Mouse (Mus musculus): ENCODE results near the gene Snrnp25. TPM values are rescaled to one million over a fixed set of nuclear protein-coding genes. Genes with fewer than 3 reads are reported as not detected.

Gene Snrnp25
- 69.7 and 84.1 TPM in 2 replicates for polyA plus RNA-seq (2016; fragmentation: Nextera tagmentation; extraction: Ambion mirVana)

- WGBS: under 1% methylated on average over 52 of the region's 52 CpGs
- no peaks in the 10 kb centered on the region for H3K27me3 ChIP-seq (ENCODE audit: insufficient read depth, poor library complexity, severe bottlenecking)
- peaks cover 33% of the 10 kb centered on the region for H3K36me3 ChIP-seq
- peak within 1 kb of the TSS; percentile 80 for H3K4me3 ChIP-seq
- no peaks in the 10 kb centered on the region for H3K9me3 ChIP-seq
- DNase-seq (ENCODE audit: low spot score): peak; percentile 99
- H3K27ac ChIP-seq: peak within 1 kb of the TSS; percentile 85
- H3K4me1 ChIP-seq: peaks cover 19% of the 10 kb centered on the region
Observed at GRCm38 (mm10) chr11:32205058-32205873, at the start of gene Snrnp25. Snrnp25 (plus strand) TSS chr11:32205415.

- DNase-seq (ENCODE audit: low spot score): no peak
- Histone ChIP-seq H3K36me3 (no peaks in the 10 kb centered on the region), H3K4me1 (peaks cover 8% of the 10 kb centered on the region), H3K27ac (no peak overlapping the region), H3K9me3 (no peaks in the 10 kb centered on the region), H3K27me3 (ENCODE audit: insufficient read depth, poor library complexity, severe bottlenecking) (peaks cover 37% of the 10 kb centered on the region), H3K4me3 (no peak overlapping the region)
- 80% methylated on average over 7 of the region's 7 CpGs for WGBS
Observed at GRCm38 (mm10) chr11:32156854-32157630, 48.2 kb upstream of the Snrnp25 start.

DNA sequence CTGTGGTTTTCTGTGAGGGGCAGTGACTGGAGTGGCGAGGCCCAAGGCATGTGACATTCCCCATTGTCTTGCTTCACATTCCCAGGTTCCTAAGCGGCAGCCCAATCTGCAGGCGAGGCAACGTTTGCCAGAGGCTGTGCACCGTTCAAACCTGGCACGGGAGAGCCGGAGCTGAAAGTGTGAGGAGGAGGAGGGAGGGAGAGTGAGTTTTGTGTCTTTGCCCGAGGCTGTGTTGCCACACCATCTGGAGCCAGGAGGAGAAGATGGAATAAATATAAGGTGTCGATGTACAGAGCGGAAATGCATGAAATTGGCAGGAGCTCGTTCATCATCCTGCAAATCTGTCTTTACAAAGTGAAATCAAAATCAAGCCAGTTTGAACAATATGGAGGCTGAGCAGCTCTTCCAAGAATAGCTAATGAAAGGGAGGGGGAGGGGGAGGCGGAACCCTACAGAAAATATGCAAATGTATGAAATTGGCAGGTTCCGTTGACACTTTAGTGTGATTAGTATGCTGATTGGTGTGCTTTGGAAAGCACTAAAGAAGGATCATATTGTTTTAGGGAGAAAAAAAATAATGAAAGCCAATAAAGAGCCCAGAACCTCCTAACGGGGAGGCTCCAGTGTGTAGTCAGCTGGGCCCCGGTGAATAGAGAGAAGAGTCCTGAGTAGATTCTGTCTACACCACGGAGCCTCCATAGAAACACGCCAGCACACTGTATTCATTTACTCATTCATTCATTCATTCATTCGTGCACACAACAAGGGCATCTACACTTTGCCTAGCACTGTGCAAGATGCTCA lies 47.2 kb upstream of the Snrnp25 start:
- Histone ChIP-seq H3K4me1 (peaks cover 10% of the 10 kb centered on the region), H3K27me3 (ENCODE audit: insufficient read depth, poor library complexity, severe bottlenecking) (peaks cover 39% of the 10 kb centered on the region), H3K4me3 (no peak overlapping the region), H3K9me3 (no peaks in the 10 kb centered on the region), H3K27ac (no peak overlapping the region), H3K36me3 (no peaks in the 10 kb centered on the region)
- WGBS: 68% methylated on average over 18 of the region's 18 CpGs
- peak; percentile 0 for DNase-seq (ENCODE audit: low spot score)

DNA sequence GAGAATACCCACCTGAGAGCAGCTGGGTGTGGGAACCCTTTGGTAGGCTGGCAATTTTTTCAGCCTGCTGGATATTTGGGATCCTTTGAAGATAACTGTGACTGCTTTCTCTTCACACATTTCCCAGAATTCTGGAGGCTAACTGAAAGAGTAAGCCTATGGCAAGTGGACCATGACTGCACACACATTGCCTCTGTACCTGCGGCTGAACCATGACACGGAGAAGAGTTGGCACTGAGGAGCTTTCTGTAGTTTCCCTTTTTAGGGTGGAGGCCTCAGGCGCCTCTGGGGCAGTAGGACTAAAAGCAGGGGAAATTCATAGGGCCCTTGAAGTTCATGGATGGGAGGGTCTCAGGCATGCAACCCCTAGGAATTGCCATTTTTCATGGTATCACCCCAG lies 46.0 kb upstream of the Snrnp25 start:
- Histone ChIP-seq H3K27ac (no peak overlapping the region), H3K4me3 (no peak overlapping the region), H3K9me3 (no peaks in the 10 kb centered on the region), H3K27me3 (ENCODE audit: insufficient read depth, poor library complexity, severe bottlenecking) (peaks cover 42% of the 10 kb centered on the region), H3K36me3 (no peaks in the 10 kb centered on the region), H3K4me1 (peaks cover 10% of the 10 kb centered on the region)
- DNase-seq (ENCODE audit: low spot score): no peak
- 86% methylated on average over 3 of the region's 3 CpGs for WGBS

DNA sequence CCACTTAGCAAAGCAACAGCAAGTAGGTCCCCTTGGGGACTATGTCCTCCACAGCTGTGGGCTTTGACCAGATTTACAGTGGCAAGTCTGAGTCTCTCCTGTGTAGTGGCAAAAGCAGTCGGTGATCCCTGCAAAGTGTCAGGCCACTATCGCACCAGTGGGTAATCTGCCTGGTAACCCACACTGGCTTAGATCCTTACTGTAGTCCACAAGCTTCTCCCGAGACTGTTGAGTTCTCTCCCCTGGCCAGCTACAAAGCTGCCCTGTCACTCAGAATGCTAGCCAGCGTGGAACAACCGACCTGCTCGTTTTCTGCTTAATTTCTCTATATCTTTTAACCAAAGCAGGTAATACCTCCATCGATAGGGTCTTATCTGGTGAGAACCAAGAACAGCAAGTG lies 44.9 kb upstream of the Snrnp25 start:
- Histone ChIP-seq H3K4me1 (peaks cover 10% of the 10 kb centered on the region), H3K36me3 (no peaks in the 10 kb centered on the region), H3K27ac (no peak overlapping the region), H3K27me3 (ENCODE audit: insufficient read depth, poor library complexity, severe bottlenecking) (peaks cover 42% of the 10 kb centered on the region), H3K9me3 (no peaks in the 10 kb centered on the region), H3K4me3 (no peak overlapping the region)
- WGBS: 73% methylated on average over 7 of the region's 7 CpGs
- DNase-seq (ENCODE audit: low spot score): peak; percentile 62

GRCm38 (mm10) chr11:32161500-32161899 lies 43.7 kb upstream of the Snrnp25 start:
- H3K27ac ChIP-seq: peak overlapping the region; percentile 54; the same call in 1 of the 2 replicates
- no peak for DNase-seq (ENCODE audit: low spot score)
- 5% methylated on average over 9 of the region's 9 CpGs for WGBS
- H3K27me3 ChIP-seq (ENCODE audit: insufficient read depth, poor library complexity, severe bottlenecking): peaks cover 42% of the 10 kb centered on the region
- H3K4me1 ChIP-seq: peaks cover 12% of the 10 kb centered on the region
- peak overlapping the region; percentile 45; the same call in 1 of the 2 replicates for H3K4me3 ChIP-seq
- H3K9me3 ChIP-seq: no peaks in the 10 kb centered on the region
- no peaks in the 10 kb centered on the region for H3K36me3 ChIP-seq

GRCm38 (mm10) chr11:32161922-32162804 lies 43.1 kb upstream of the Snrnp25 start:
- Histone ChIP-seq H3K9me3 (no peaks in the 10 kb centered on the region), H3K4me1 (peaks cover 12% of the 10 kb centered on the region), H3K27ac (peak overlapping the region; percentile 54), H3K36me3 (no peaks in the 10 kb centered on the region), H3K4me3 (peak overlapping the region; percentile 45), H3K27me3 (ENCODE audit: insufficient read depth, poor library complexity, severe bottlenecking) (peaks cover 42% of the 10 kb centered on the region)
- WGBS: 15% methylated on average over 28 of the region's 28 CpGs
- DNase-seq (ENCODE audit: low spot score): peak; percentile 87

DNA sequence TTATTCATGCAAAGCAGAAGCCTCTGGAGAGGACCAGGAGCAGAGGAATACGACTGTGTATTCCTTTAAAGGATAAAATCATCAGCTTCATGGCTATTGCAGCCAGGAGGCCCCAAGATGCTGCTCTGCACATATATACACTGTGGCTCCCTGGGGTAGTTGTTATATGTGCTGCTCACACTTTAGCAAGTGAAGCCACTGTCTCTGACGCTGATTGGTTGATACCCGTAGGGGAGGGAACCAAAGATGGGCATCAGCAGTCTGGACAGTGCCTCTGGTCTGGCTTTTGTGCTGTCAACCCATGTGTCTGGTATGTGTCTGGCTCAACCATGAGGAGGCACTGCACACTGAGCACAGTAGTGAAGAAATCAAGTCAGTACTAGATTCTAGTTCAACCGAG lies 38.5 kb upstream of the Snrnp25 start:
- Histone ChIP-seq H3K27ac (no peak overlapping the region), H3K36me3 (no peaks in the 10 kb centered on the region), H3K4me3 (no peak overlapping the region), H3K4me1 (peaks cover 8% of the 10 kb centered on the region), H3K27me3 (ENCODE audit: insufficient read depth, poor library complexity, severe bottlenecking) (peaks cover 9% of the 10 kb centered on the region), H3K9me3 (no peaks in the 10 kb centered on the region)
- WGBS: 66% methylated on average over 4 of the region's 4 CpGs
- no peak for DNase-seq (ENCODE audit: low spot score)

GRCm38 (mm10) chr11:32178506-32178905 lies 26.7 kb upstream of the Snrnp25 start:
- H3K27ac ChIP-seq: no peak overlapping the region
- peaks cover 5% of the 10 kb centered on the region; the same call in 1 of the 2 replicates for H3K27me3 ChIP-seq (ENCODE audit: insufficient read depth, poor library complexity, severe bottlenecking)
- H3K36me3 ChIP-seq: no peaks in the 10 kb centered on the region
- WGBS: 73% methylated on average over 1 of the region's 1 CpGs
- DNase-seq (ENCODE audit: low spot score): peak; percentile 51
- H3K4me3 ChIP-seq: no peak overlapping the region
- no peaks in the 10 kb centered on the region for H3K9me3 ChIP-seq
- H3K4me1 ChIP-seq: no peaks in the 10 kb centered on the region

DNA sequence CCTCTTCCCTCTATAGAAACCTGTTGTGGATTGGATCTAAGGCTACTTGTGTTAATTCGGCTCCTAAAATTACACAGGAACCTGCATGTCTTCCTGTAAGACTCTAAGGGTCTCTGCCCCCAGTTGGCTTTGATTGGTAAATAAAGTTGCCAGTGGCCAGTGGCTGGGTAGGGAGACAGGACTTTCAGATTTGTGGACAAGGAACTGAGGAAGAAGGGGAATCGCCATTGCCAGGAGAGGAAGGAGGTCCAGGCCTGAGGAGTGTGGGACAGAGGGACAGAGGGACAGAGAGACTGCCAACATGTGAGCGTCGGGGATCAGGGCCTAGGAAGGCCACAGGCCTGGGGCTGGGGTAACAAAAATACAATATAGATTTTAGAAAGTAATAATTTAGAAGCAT lies 24.0 kb upstream of the Snrnp25 start:
- H3K36me3 ChIP-seq: no peaks in the 10 kb centered on the region
- no peak overlapping the region for H3K4me3 ChIP-seq
- WGBS: 77% methylated on average over 4 of the region's 4 CpGs
- peaks cover 5% of the 10 kb centered on the region for H3K27me3 ChIP-seq (ENCODE audit: insufficient read depth, poor library complexity, severe bottlenecking)
- DNase-seq (ENCODE audit: low spot score): peak; percentile 54
- H3K4me1 ChIP-seq: no peaks in the 10 kb centered on the region
- H3K9me3 ChIP-seq: no peaks in the 10 kb centered on the region
- H3K27ac ChIP-seq: no peak overlapping the region

- Histone ChIP-seq H3K4me1 (no peaks in the 10 kb centered on the region), H3K36me3 (no peaks in the 10 kb centered on the region), H3K4me3 (no peak overlapping the region), H3K27ac (no peak overlapping the region), H3K9me3 (no peaks in the 10 kb centered on the region), H3K27me3 (ENCODE audit: insufficient read depth, poor library complexity, severe bottlenecking) (peaks cover 5% of the 10 kb centered on the region)
- DNase-seq (ENCODE audit: low spot score): peak; percentile 76
- 47% methylated on average over 24 of the region's 25 CpGs for WGBS
Observed at GRCm38 (mm10) chr11:32181973-32182868, 23.0 kb upstream of the Snrnp25 start.
